Mouse (Mus musculus): ENCODE measurements at regions not wholly inside any gene's neighbourhood (a gene's known extent, or its start where the extent isn't known, plus 50 kb on each side); places are given as distances from the start of the nearest gene placed in this dataset.

GRCm38 (mm10) chr13:85498696-85499095 lies 209.8 kb upstream of the Rasa1 start:
- TF ChIP-seq CTCF (IDR thresholded peaks at IDR 0.05; ENCODE audit: extremely low read depth, insufficient read depth, low read length) (no peak), POLR2A (IDR thresholded peaks at IDR 0.05; ENCODE audit: extremely low read depth, insufficient read depth, low read length) (no peak)

Data from cortical plate, adult 2 months (tissue).